Mouse (Mus musculus): ENCODE data around the gene Rabl6. TPM values are rescaled to one million over a fixed set of nuclear protein-coding genes. Genes with fewer than 3 reads are reported as not detected.

Gene Rabl6
- total RNA-seq, 2 experiments from 2014 or later = 9.3 to 23.1 TPM

GRCm38 (mm10) chr2:25598749-25599148, 9.6 kb downstream of the Rabl6 start:
- no peak for ATAC-seq (replicated peaks; ENCODE audit: low FRiP score, poor library complexity, severe bottlenecking)

- ATAC-seq (replicated peaks; ENCODE audit: low FRiP score, poor library complexity, severe bottlenecking) = no peak
Observed at GRCm38 (mm10) chr2:25596765-25597510, 11.4 kb downstream of the Rabl6 start.

- ATAC-seq (replicated peaks; ENCODE audit: low FRiP score, poor library complexity, severe bottlenecking) = no peak
Observed at GRCm38 (mm10) chr2:25591863-25592262, 16.5 kb downstream of the Rabl6 start.

- ATAC-seq (replicated peaks; ENCODE audit: low FRiP score, poor library complexity, severe bottlenecking) = no peak
Observed at GRCm38 (mm10) chr2:25588227-25588907, 20.0 kb downstream of the Rabl6 start.

- ATAC-seq (replicated peaks; ENCODE audit: low FRiP score, poor library complexity, severe bottlenecking) = no peak
Observed at GRCm38 (mm10) chr2:25587290-25587689, 21.0 kb downstream of the Rabl6 start.

GRCm38 (mm10) chr2:25585601-25586000, 22.7 kb downstream of the Rabl6 start:
- no peak for ATAC-seq (replicated peaks; ENCODE audit: low FRiP score, poor library complexity, severe bottlenecking)

GRCm38 (mm10) chr2:25584856-25585255, 23.5 kb downstream of the Rabl6 start:
- no peak for ATAC-seq (replicated peaks; ENCODE audit: low FRiP score, poor library complexity, severe bottlenecking)

GRCm38 (mm10) chr2:25584152-25584551, 24.2 kb downstream of the Rabl6 start:
- no peak for ATAC-seq (replicated peaks; ENCODE audit: low FRiP score, poor library complexity, severe bottlenecking)

- ATAC-seq (replicated peaks; ENCODE audit: low FRiP score, poor library complexity, severe bottlenecking) = no peak
Observed at GRCm38 (mm10) chr2:25583571-25583970, 24.8 kb downstream of the Rabl6 start.

- no peak for ATAC-seq (replicated peaks; ENCODE audit: low FRiP score, poor library complexity, severe bottlenecking)
Observed at GRCm38 (mm10) chr2:25583120-25583481, 25.2 kb downstream of the Rabl6 start.

GRCm38 (mm10) chr2:25582466-25583119, 25.7 kb downstream of the Rabl6 start:
- no peak for ATAC-seq (replicated peaks; ENCODE audit: low FRiP score, poor library complexity, severe bottlenecking)

- peak; percentile 4; the same call in 1 of the 2 replicates for ATAC-seq (replicated peaks; ENCODE audit: low FRiP score, poor library complexity, severe bottlenecking)
Observed at GRCm38 (mm10) chr2:25581901-25582301, 26.4 kb downstream of the Rabl6 start.

- peak; percentile 58 for ATAC-seq (replicated peaks; ENCODE audit: low FRiP score, poor library complexity, severe bottlenecking)
Observed at GRCm38 (mm10) chr2:25581294-25581864, 26.9 kb downstream of the Rabl6 start, which contains the start of gene Ajm1. Gene Ajm1 (minus strand): TSS chr2:25581757.

GRCm38 (mm10) chr2:25580621-25581101, 27.7 kb downstream of the Rabl6 start:
- no peak for ATAC-seq (replicated peaks; ENCODE audit: low FRiP score, poor library complexity, severe bottlenecking)

- ATAC-seq (replicated peaks; ENCODE audit: low FRiP score, poor library complexity, severe bottlenecking) = no peak
Observed at GRCm38 (mm10) chr2:25579737-25580460, 28.4 kb downstream of the Rabl6 start.

GRCm38 (mm10) chr2:25578796-25579736, 29.3 kb downstream of the Rabl6 start:
- ATAC-seq (replicated peaks; ENCODE audit: low FRiP score, poor library complexity, severe bottlenecking) = no peak

- ATAC-seq (replicated peaks; ENCODE audit: low FRiP score, poor library complexity, severe bottlenecking) = no peak
Observed at GRCm38 (mm10) chr2:25577951-25578795, 30.1 kb downstream of the Rabl6 start.

All from erythroid progenitor cell, adult 5-6 weeks (primary cell).